Mouse (Mus musculus) intestine, embryonic 16.5 days (tissue): ENCODE measurements around the gene Olfr157. TPM values are rescaled to one million over a fixed set of nuclear protein-coding genes. Genes with fewer than 3 reads are reported as not detected.

ENCODE experiments used
- ATAC-seq: fragments of 200-750 bp; cut with Nextera tagmentation; 2 replicates; pipeline ENCODE4 v1.8.0; 2017; ENCODE audit warnings: moderate TSS enrichment, moderate library complexity
- H3K27ac ChIP-seq: fragments of 300-500 bp; sonication (generic); 2 replicates; pipeline ENCODE4 v1.5.1; 2014; ENCODE audit warnings: mild to moderate bottlenecking, low read length
- H3K27me3 ChIP-seq: fragments of 300-500 bp; sonication (generic); replicated peaks from 2 replicates; pipeline ENCODE4 v1.6.1; 2014; ENCODE audit warnings: low read length, control low read depth, mixed read lengths; ENCODE audit not compliant: control insufficient read depth, insufficient read depth
- H3K36me3 ChIP-seq: fragments of 300-500 bp; sonication (generic); 2 replicates; pipeline ENCODE4 v1.6.1; 2014; ENCODE audit warnings: low read length, control low read depth; ENCODE audit not compliant: control insufficient read depth, insufficient read depth
- H3K4me1 ChIP-seq: fragments of 300-500 bp; sonication (generic); 2 replicates; pipeline ENCODE4 v1.6.1; 2014; ENCODE audit warnings: low read length, control low read depth, mixed read lengths; ENCODE audit not compliant: control insufficient read depth, insufficient read depth
- H3K4me2 ChIP-seq: fragments of 300-500 bp; sonication (generic); 2 replicates; pipeline ENCODE4 v1.6.1; 2014; ENCODE audit warnings: low read depth, low read length, control low read depth
- H3K4me3 ChIP-seq: fragments of 300-500 bp; sonication (generic); 2 replicates; pipeline ENCODE4 v1.5.1; 2014; ENCODE audit warnings: mild to moderate bottlenecking, low read length
- H3K9ac ChIP-seq: fragments of 300-500 bp; sonication (generic); 2 replicates; pipeline ENCODE4 v1.6.1; 2014; ENCODE audit warnings: low read depth, low read length
- H3K9me3 ChIP-seq: fragments of 300-500 bp; sonication (generic); 2 replicates; pipeline ENCODE4 v1.6.1; 2016; ENCODE audit warnings: low read length, control low read depth; ENCODE audit not compliant: control insufficient read depth
- WGBS: fragments of 180-500 bp; shearing (Covaris S2); extraction: QIAGEN DNeasy Blood & Tissue Kit; methylation state at CpG from one replicate; pipeline ENCODE4 v1.1.7; 2014; 5-methylcytosine and 5-hydroxymethylcytosine counted together
- polyA plus RNA-seq: library from polyadenylated mRNA; unstranded; fragments of >200 nt; fragmentation: Nextera tagmentation; extraction: Ambion mirVana; gene quantifications from 2 replicates; pipeline ENCODE4 v1.2.1, GENCODE M21; 2015

Gene Olfr157
- polyA plus RNA-seq, 1 experiment from 2014 or later = not detected

DNA sequence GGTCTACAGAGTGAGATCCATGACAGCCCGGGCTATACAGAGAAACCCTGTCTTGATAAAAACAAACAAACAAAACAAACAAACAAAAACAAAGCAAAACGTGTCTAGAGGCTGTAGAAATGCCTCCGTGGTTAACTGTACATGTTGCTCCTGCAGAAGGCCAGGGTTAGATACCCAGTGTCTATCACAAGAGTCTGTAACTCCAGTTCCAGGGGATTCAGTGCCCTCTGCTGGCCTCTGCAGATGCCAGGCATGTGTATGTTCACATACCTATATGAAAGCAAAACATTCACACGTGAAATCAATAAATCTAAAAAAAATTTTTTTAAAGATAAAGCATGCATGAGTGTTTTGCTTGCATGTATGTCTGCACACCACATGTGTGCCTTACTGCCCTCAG lies 23.3 kb upstream of the Olfr157 start:
- 70% methylated on average over 4 of the region's 4 CpGs for WGBS

DNA sequence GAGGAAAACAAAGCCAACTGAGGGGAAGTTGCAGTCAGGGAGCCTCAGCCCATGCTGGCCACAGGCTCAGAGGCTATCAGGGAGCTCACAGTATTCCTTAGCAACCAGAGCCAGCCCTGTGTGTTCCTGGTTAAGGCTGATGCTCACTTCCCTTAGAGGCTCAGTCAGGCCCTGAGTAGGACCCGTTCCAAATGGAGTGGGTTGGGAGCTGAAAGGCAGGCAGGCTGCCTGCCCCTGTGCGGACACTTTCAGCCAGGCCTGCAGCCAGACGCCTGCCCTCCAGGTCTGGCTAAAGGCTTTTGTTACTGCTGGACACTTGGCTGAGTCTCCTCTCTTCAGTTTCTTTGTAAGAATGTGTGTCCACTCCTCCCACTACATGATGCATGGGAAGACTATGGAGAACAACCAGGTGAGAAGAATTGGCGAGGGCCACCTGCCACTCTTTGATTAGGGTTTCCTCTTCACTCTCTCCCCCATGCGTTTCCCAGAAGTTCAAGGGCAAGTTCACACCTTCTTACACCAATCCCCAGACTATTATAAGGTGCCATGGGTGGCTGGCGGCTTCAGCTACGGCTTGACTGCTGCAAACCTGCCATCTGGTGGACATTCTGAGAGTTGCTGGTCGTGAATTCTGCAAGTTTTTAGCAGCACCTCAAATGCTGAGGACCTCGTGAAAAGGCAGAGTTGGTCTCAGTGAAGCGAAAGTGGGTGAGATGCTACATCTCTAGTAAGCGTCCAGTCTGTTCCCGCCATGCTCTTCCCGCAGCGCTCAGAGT lies 20.9 kb upstream of the Olfr157 start:
- H3K9ac ChIP-seq = no peak overlapping the region
- no peaks in the 10 kb centered on the region for H3K4me1 ChIP-seq
- no peaks in the 10 kb centered on the region for H3K9me3 ChIP-seq
- no peak overlapping the region for H3K4me2 ChIP-seq
- no peaks in the 10 kb centered on the region for H3K27me3 ChIP-seq
- ATAC-seq = 0 out of 2 replicates have a peak, but pooled peaks have one; percentile 18
- no peak overlapping the region for H3K27ac ChIP-seq
- H3K4me3 ChIP-seq = no peak overlapping the region
- 17% methylated on average over 14 of the region's 14 CpGs for WGBS
- H3K36me3 ChIP-seq = no peaks in the 10 kb centered on the region

More for the DNA sequence above, 23.3 kb upstream of the Olfr157 start:
- H3K4me3 ChIP-seq = no peak overlapping the region
- no peak overlapping the region for H3K4me2 ChIP-seq
- H3K27ac ChIP-seq = no peak overlapping the region
- no peaks in the 10 kb centered on the region for H3K9me3 ChIP-seq
- ATAC-seq = no peak
- H3K36me3 ChIP-seq = no peaks in the 10 kb centered on the region
- H3K27me3 ChIP-seq = no peaks in the 10 kb centered on the region
- no peaks in the 10 kb centered on the region for H3K4me1 ChIP-seq
- no peak overlapping the region for H3K9ac ChIP-seq

DNA sequence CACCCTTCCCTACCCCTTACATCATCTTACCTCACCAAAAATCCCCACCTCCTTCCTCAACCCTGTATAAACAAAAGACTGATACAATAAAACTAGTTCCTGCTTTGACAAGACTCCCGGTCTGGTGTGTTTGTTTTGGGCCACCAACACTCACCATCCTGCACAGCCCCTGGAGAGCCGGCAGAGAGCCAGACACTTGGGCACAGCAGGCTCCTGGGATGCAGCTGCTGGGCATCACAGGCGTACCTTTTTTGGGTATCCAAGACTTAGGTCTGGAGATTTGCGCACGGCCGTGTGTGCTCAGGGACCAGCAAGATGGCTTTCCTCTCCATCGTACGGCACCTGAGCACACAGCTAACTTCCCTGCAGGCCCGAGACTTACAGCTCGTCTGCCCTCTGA lies 19.9 kb upstream of the Olfr157 start:
- Histone ChIP-seq H3K4me1 (no peaks in the 10 kb centered on the region), H3K9me3 (no peaks in the 10 kb centered on the region), H3K4me3 (no peak overlapping the region), H3K27me3 (no peaks in the 10 kb centered on the region), H3K27ac (no peak overlapping the region), H3K9ac (no peak overlapping the region), H3K4me2 (no peak overlapping the region), H3K36me3 (no peaks in the 10 kb centered on the region)
- 71% methylated on average over 10 of the region's 10 CpGs for WGBS
- no peak for ATAC-seq

DNA sequence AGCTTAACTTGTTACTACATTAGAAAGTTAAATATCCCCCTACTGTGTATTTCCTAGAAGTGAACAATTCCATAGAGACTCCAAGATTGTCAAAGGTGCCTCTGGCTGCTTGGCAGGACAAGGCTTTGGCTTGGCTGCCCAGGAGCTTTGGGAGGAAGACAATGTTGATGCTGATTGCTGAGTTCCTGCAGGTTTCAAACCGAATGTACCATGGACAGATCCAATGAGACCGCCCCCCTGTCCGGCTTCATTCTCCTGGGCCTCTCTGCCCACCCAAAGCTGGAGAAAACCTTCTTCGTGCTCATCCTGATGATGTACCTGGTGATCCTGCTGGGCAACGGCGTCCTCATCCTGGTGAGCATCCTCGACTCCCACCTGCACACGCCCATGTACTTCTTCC lies 14.1 kb upstream of the Olfr157 start:
- H3K27me3 ChIP-seq = no peaks in the 10 kb centered on the region

GRCm38 (mm10) chr4:43851265-43851664 lies 11.3 kb upstream of the Olfr157 start, which contains the start of gene Olfr155:
Gene Olfr155, plus strand, starts transcription at chr4:43851565.
- Histone ChIP-seq H3K27me3 (no peaks in the 10 kb centered on the region), H3K4me2 (no peak within 1 kb of the TSS), H3K4me3 (no peak within 1 kb of the TSS), H3K9ac (no peak within 1 kb of the TSS), H3K36me3 (no peaks in the 10 kb centered on the region), H3K4me1 (no peaks in the 10 kb centered on the region), H3K27ac (no peak within 1 kb of the TSS), H3K9me3 (no peaks in the 10 kb centered on the region)
- no peak for ATAC-seq
- WGBS = 85% methylated on average over 6 of the region's 6 CpGs

More for the DNA sequence above, 14.1 kb upstream of the Olfr157 start:
- ATAC-seq = no peak
- WGBS = 68% methylated on average over 8 of the region's 8 CpGs
- no peaks in the 10 kb centered on the region for H3K36me3 ChIP-seq
- H3K4me1 ChIP-seq = no peaks in the 10 kb centered on the region
- no peak overlapping the region for H3K4me3 ChIP-seq
- no peaks in the 10 kb centered on the region for H3K9me3 ChIP-seq
- H3K9ac ChIP-seq = no peak overlapping the region
- H3K4me2 ChIP-seq = no peak overlapping the region
- H3K27ac ChIP-seq = no peak overlapping the region

GRCm38 (mm10) chr4:43838326-43838725 lies 1.7 kb downstream of the Olfr157 start:
- WGBS = 66% methylated on average over 3 of the region's 3 CpGs
- no peak for ATAC-seq
- no peaks in the 10 kb centered on the region for H3K27me3 ChIP-seq

GRCm38 (mm10) chr4:43834749-43835148 lies 5.3 kb downstream of the Olfr157 start:
- H3K9me3 ChIP-seq = no peaks in the 10 kb centered on the region
- WGBS = 68% methylated on average over 4 of the region's 4 CpGs
- no peak overlapping the region for H3K9ac ChIP-seq
- ATAC-seq = no peak
- no peak overlapping the region for H3K4me2 ChIP-seq
- H3K27me3 ChIP-seq = no peaks in the 10 kb centered on the region
- no peak overlapping the region for H3K27ac ChIP-seq
- H3K4me3 ChIP-seq = no peak overlapping the region
- H3K4me1 ChIP-seq = no peaks in the 10 kb centered on the region
- no peaks in the 10 kb centered on the region for H3K36me3 ChIP-seq

More at GRCm38 (mm10) chr4:43838326-43838725, 1.7 kb downstream of the Olfr157 start:
- Histone ChIP-seq H3K27ac (no peak overlapping the region), H3K36me3 (no peaks in the 10 kb centered on the region), H3K9me3 (no peaks in the 10 kb centered on the region), H3K4me2 (no peak overlapping the region), H3K4me3 (no peak overlapping the region), H3K9ac (no peak overlapping the region), H3K4me1 (no peaks in the 10 kb centered on the region)

- H3K4me1 ChIP-seq = no peaks in the 10 kb centered on the region
- H3K27ac ChIP-seq = no peak overlapping the region
- no peaks in the 10 kb centered on the region for H3K9me3 ChIP-seq
- no peak for ATAC-seq
- H3K4me2 ChIP-seq = no peak overlapping the region
- no peak overlapping the region for H3K9ac ChIP-seq
- H3K36me3 ChIP-seq = no peaks in the 10 kb centered on the region
- whole genome bisulfite sequencing = 45% methylated on average over 5 of the region's 5 CpGs
- H3K4me3 ChIP-seq = no peak overlapping the region
- H3K27me3 ChIP-seq = no peaks in the 10 kb centered on the region
Measured at GRCm38 (mm10) chr4:43833752-43834151, 6.2 kb downstream of the Olfr157 start.

DNA sequence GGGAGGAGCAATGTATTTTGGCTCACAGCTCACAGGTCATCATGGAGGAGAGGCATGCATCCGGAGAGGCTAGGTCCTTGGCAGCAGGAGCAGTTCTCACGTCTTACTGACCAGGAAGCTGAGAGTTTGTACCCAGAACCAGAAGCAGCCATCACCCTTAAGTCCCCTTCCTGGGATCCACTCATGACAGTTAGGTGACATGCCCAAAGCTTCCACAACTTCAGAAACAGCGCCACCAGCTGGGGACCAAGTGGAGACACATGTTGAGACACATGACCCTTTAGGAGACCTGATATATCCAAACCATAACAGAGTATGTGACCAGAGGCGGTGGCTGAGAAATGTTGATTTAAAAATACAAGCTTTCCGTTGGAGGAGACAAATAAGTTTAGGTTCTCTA lies 8.0 kb downstream of the Olfr157 start:
- Histone ChIP-seq H3K4me1 (no peaks in the 10 kb centered on the region), H3K9me3 (no peaks in the 10 kb centered on the region), H3K36me3 (no peaks in the 10 kb centered on the region), H3K9ac (no peak overlapping the region), H3K4me3 (no peak overlapping the region), H3K4me2 (no peak overlapping the region), H3K27me3 (no peaks in the 10 kb centered on the region), H3K27ac (no peak overlapping the region)
- 71% methylated on average over 5 of the region's 5 CpGs for WGBS
- ATAC-seq = no peak

DNA sequence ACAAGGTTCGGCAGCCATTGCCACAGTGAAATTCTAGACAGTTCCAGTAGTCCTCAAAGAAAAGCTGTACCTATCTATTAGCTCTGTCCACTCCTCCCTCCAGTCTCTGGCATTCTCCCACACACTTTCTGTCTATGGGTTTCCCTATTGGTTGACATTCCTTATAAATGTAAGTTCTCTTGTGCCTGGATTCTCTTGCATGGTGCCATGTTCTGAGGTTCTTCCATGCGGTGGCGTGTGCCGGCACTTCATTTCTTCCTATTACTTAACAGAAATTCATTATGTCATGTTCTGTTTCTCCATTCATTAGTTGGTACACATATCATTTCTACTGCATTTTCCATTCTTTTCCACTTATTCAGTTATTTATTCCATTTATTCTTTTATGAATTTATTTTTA lies 11.2 kb downstream of the Olfr157 start:
- Histone ChIP-seq H3K27ac (no peak overlapping the region), H3K4me1 (no peaks in the 10 kb centered on the region), H3K4me3 (no peak overlapping the region), H3K4me2 (no peak overlapping the region), H3K36me3 (no peaks in the 10 kb centered on the region), H3K27me3 (no peaks in the 10 kb centered on the region), H3K9me3 (no peaks in the 10 kb centered on the region), H3K9ac (no peak overlapping the region)
- 83% methylated on average over 4 of the region's 4 CpGs for WGBS
- no peak for ATAC-seq
